ENCODE assay signal across 8 mouse cellular contexts in genomic region chr15:103308876-103309580, GRCm38 (mm10). TPM values are rescaled to one million over a fixed set of nuclear protein-coding genes. Genes with fewer than 3 reads are reported as not detected.
DNase-seq lines count a peak whose midpoint lies in the region; ATAC-seq and TF ChIP-seq lines count a peak whose summit lies in the region.
"Had no signal": no experiment of that assay in that cellular context is flagged by ENCODE, and none has a peak within 500 bp of the region (broad histone marks: within the 10 kb centered on the region; RNA-seq: fewer than 3 reads in every experiment).

No protein-coding gene starts in this region.

- no peak for DNase-seq in kidney, postnatal 0 days (ENCODE audit: low spot score)
- no peak for DNase-seq in kidney, adult 2 months
- no peak for DNase-seq in left cerebral cortex, adult 18-20 months (ENCODE audit: low spot score in 2 of 2)
- DNase-seq in MN1 (ENCODE audit: low spot score): no peak

- peak overlapping the region; percentile 6; the same call in 1 of the 2 replicates for H3K4me2 ChIP-seq in kidney, postnatal 0 days (ENCODE audit: low read length)
- peak overlapping the region; percentile 4; the same call in 1 of the 2 replicates for H3K4me2 ChIP-seq in embryonic facial prominence, embryonic 15.5 days (replicated peaks)
- H3K4me2 ChIP-seq in intestine, embryonic 16.5 days (ENCODE audit: low read depth, low read length): peak overlapping the region; percentile 42
- H3K4me2 ChIP-seq in neural tube, embryonic 12.5 days (replicated peaks): peak overlapping the region; percentile 30

- no peaks in the 10 kb centered on the region for H3K9me3 ChIP-seq in kidney, postnatal 0 days (replicated peaks; ENCODE audit: low read length)
- no peaks in the 10 kb centered on the region for H3K9me3 ChIP-seq in embryonic facial prominence, embryonic 15.5 days (replicated peaks)
- H3K9me3 ChIP-seq in intestine, embryonic 16.5 days (ENCODE audit: control insufficient read depth, low read length): no peaks in the 10 kb centered on the region
- no peaks in the 10 kb centered on the region for H3K9me3 ChIP-seq in neural tube, embryonic 12.5 days

- TF ChIP-seq CTCF in kidney, postnatal 0 days (IDR thresholded peaks at IDR 0.05; ENCODE audit: low read depth): no peak
- no peak for TF ChIP-seq CTCF in kidney, adult 2 months (conservative IDR thresholded peaks at IDR 0.05; ENCODE audit: insufficient read depth, insufficient read length, low read depth, low read length)

- TF ChIP-seq POLR2A in kidney, adult 2 months (IDR thresholded peaks at IDR 0.05; ENCODE audit: low read depth, low read length): no peak

- H3K4me1 ChIP-seq in kidney, postnatal 0 days (replicated peaks; ENCODE audit: insufficient read depth, low read length): peaks cover 13% of the 10 kb centered on the region
- H3K4me1 ChIP-seq in kidney, adult 2 months (ENCODE audit: control insufficient read depth, insufficient read depth, low read length): peaks cover 28% of the 10 kb centered on the region
- H3K4me1 ChIP-seq in embryonic facial prominence, embryonic 15.5 days: peaks cover 35% of the 10 kb centered on the region
- H3K4me1 ChIP-seq in intestine, embryonic 16.5 days (ENCODE audit: control insufficient read depth, insufficient read depth, low read length): peaks cover 38% of the 10 kb centered on the region
- peaks cover 38% of the 10 kb centered on the region for H3K4me1 ChIP-seq in neural tube, embryonic 12.5 days

- H3K36me3 ChIP-seq in kidney, postnatal 0 days (ENCODE audit: insufficient read depth, low read length): no peaks in the 10 kb centered on the region
- no peaks in the 10 kb centered on the region for H3K36me3 ChIP-seq in kidney, adult 2 months (ENCODE audit: control insufficient read depth, insufficient read depth, low read length)
- H3K36me3 ChIP-seq in embryonic facial prominence, embryonic 15.5 days: no peaks in the 10 kb centered on the region
- H3K36me3 ChIP-seq in intestine, embryonic 16.5 days (ENCODE audit: control insufficient read depth, insufficient read depth, low read length): no peaks in the 10 kb centered on the region
- no peaks in the 10 kb centered on the region for H3K36me3 ChIP-seq in neural tube, embryonic 12.5 days

- no peaks in the 10 kb centered on the region for H3K27me3 ChIP-seq in kidney, postnatal 0 days (ENCODE audit: insufficient read depth, low read length)
- H3K27me3 ChIP-seq in kidney, adult 2 months (replicated peaks; ENCODE audit: control insufficient read depth, insufficient read depth, low read length): no peaks in the 10 kb centered on the region
- 0 out of 2 replicates have a peak, but pooled peaks cover 6% of the 10 kb centered on the region for H3K27me3 ChIP-seq in embryonic facial prominence, embryonic 15.5 days
- no peaks in the 10 kb centered on the region for H3K27me3 ChIP-seq in intestine, embryonic 16.5 days (replicated peaks; ENCODE audit: control insufficient read depth, insufficient read depth, low read length)
- peaks cover 3% of the 10 kb centered on the region; the same call in 1 of the 2 replicates for H3K27me3 ChIP-seq in neural tube, embryonic 12.5 days (replicated peaks)

- no peak for ATAC-seq in kidney, postnatal 0 days (replicated peaks; ENCODE audit: low FRiP score, low read depth)
- ATAC-seq in embryonic facial prominence, embryonic 15.5 days (ENCODE audit: insufficient number of reproducible peaks, low FRiP score, low TSS enrichment, low read depth): no peak
- no peak for ATAC-seq in intestine, embryonic 16.5 days
- no peak for ATAC-seq in neural tube, embryonic 12.5 days (ENCODE audit: low FRiP score, low read depth)
- ATAC-seq: inflammation-experienced regulatory T-cells, adult 6 months had no signal

- no peak overlapping the region for H3K4me3 ChIP-seq in kidney, postnatal 0 days (replicated peaks; ENCODE audit: low read depth, low read length)
- H3K4me3 ChIP-seq in kidney, adult 2 months (ENCODE audit: insufficient read depth, low read depth, low read length): no peak overlapping the region
- no peak overlapping the region for H3K4me3 ChIP-seq in embryonic facial prominence, embryonic 15.5 days (replicated peaks)
- 0 out of 2 replicates have a peak overlapping the region, but pooled peaks have one; percentile 6 for H3K4me3 ChIP-seq in intestine, embryonic 16.5 days (ENCODE audit: low read length)
- H3K4me3 ChIP-seq in neural tube, embryonic 12.5 days: no peak overlapping the region

- H3K27ac ChIP-seq in kidney, postnatal 0 days: no peak overlapping the region
- no peak overlapping the region for H3K27ac ChIP-seq in kidney, adult 2 months (ENCODE audit: insufficient read depth, low read depth, low read length)
- H3K27ac ChIP-seq in embryonic facial prominence, embryonic 15.5 days (replicated peaks): no peak overlapping the region
- no peak overlapping the region for H3K27ac ChIP-seq in intestine, embryonic 16.5 days (ENCODE audit: low read length)
- H3K27ac ChIP-seq in neural tube, embryonic 12.5 days: no peak overlapping the region

- H3K9ac ChIP-seq in kidney, postnatal 0 days (ENCODE audit: low read depth, low read length): no peak overlapping the region
- H3K9ac ChIP-seq in embryonic facial prominence, embryonic 15.5 days: no peak overlapping the region; the same call in 1 of the 2 replicates
- H3K9ac ChIP-seq in intestine, embryonic 16.5 days (ENCODE audit: low read depth, low read length): peak overlapping the region; percentile 44
- H3K9ac ChIP-seq in neural tube, embryonic 12.5 days: peak overlapping the region; percentile 40; the same call in 1 of the 2 replicates

- 51% methylated on average over 26 of the region's 26 CpGs for WGBS in kidney, postnatal 0 days
- WGBS in kidney, adult 2 months: 74% methylated on average over 26 of the region's 26 CpGs
- 60% methylated on average over 26 of the region's 26 CpGs for WGBS in embryonic facial prominence, embryonic 15.5 days
- WGBS in intestine, embryonic 16.5 days: 68% methylated on average over 26 of the region's 26 CpGs
- WGBS in neural tube, embryonic 12.5 days: 68% methylated on average over 26 of the region's 26 CpGs

RNA-seq across cellular contexts. Expression of gene Gpr84, which starts 1.4 kb away (rescaled TPM):
- 0.47 and 0.65 TPM in 2 replicates for polyA plus RNA-seq in kidney, postnatal 0 days (2015; fragmentation: Nextera tagmentation; extraction: Ambion mirVana)
- 0.13 TPM in 1 of 2 replicates, not detected in the other for polyA plus RNA-seq in kidney, adult 2 months (2012; rRNA removed)
- 0.50 and 0.73 TPM in 2 replicates for polyA plus RNA-seq in embryonic facial prominence, embryonic 15.5 days (2015; fragmentation: Nextera tagmentation; extraction: Ambion mirVana)
- 0.09 and 0.20 TPM in 2 replicates for polyA plus RNA-seq in intestine, embryonic 16.5 days (2015; fragmentation: Nextera tagmentation; extraction: Ambion mirVana)
- 0.25 and 0.29 TPM in 2 replicates for polyA plus RNA-seq in neural tube, embryonic 12.5 days (2016; fragmentation: Nextera tagmentation; extraction: Ambion mirVana)
- total RNA-seq in left cerebral cortex, adult 18-20 months (2021): 1 to 10 TPM in 1 of 2 experiments, under 1 TPM in 1; 0.42 to 1.0 TPM
- polyA plus RNA-seq: inflammation-experienced regulatory T-cells, adult 6 months had no signal

RNA-seq across cellular contexts. Expression of gene Zfp385a, which starts 30.9 kb away (rescaled TPM):
- polyA plus RNA-seq in kidney, postnatal 0 days (2015; fragmentation: Nextera tagmentation; extraction: Ambion mirVana): 11.3 and 11.8 TPM in 2 replicates
- polyA plus RNA-seq in kidney, adult 2 months (2012; rRNA removed): 5.2 and 6.1 TPM in 2 replicates
- 16.1 and 18.9 TPM in 2 replicates for polyA plus RNA-seq in embryonic facial prominence, embryonic 15.5 days (2015; fragmentation: Nextera tagmentation; extraction: Ambion mirVana)
- 3.6 and 4.1 TPM in 2 replicates for polyA plus RNA-seq in intestine, embryonic 16.5 days (2015; fragmentation: Nextera tagmentation; extraction: Ambion mirVana)
- 20.2 and 20.9 TPM in 2 replicates for polyA plus RNA-seq in neural tube, embryonic 12.5 days (2016; fragmentation: Nextera tagmentation; extraction: Ambion mirVana)
- 10 to 100 TPM; 72.0 to 79.3 TPM for total RNA-seq in left cerebral cortex, adult 18-20 months (2021)
- polyA plus RNA-seq: inflammation-experienced regulatory T-cells, adult 6 months had no signal

RNA-seq across cellular contexts. Expression of gene Copz1, which starts 36.5 kb away (rescaled TPM):
- 237 and 263 TPM in 2 replicates for polyA plus RNA-seq in kidney, postnatal 0 days (2015; fragmentation: Nextera tagmentation; extraction: Ambion mirVana)
- polyA plus RNA-seq in kidney, adult 2 months (2012; rRNA removed): 138 TPM in 2 replicates
- 264 and 279 TPM in 2 replicates for polyA plus RNA-seq in embryonic facial prominence, embryonic 15.5 days (2015; fragmentation: Nextera tagmentation; extraction: Ambion mirVana)
- 297 and 298 TPM in 2 replicates for polyA plus RNA-seq in intestine, embryonic 16.5 days (2015; fragmentation: Nextera tagmentation; extraction: Ambion mirVana)
- polyA plus RNA-seq in neural tube, embryonic 12.5 days (2016; fragmentation: Nextera tagmentation; extraction: Ambion mirVana): 231 and 243 TPM in 2 replicates
- total RNA-seq in left cerebral cortex, adult 18-20 months (2021): 10 to 100 TPM; 93.5 to 97.5 TPM

RNA-seq across cellular contexts. Expression of gene Nfe2, which starts 50.8 kb away (rescaled TPM):
- polyA plus RNA-seq in kidney, postnatal 0 days (2015; fragmentation: Nextera tagmentation; extraction: Ambion mirVana): 1.9 and 2.8 TPM in 2 replicates
- polyA plus RNA-seq in kidney, adult 2 months (2012; rRNA removed): 0.58 and 1.0 TPM in 2 replicates
- 2.0 and 2.3 TPM in 2 replicates for polyA plus RNA-seq in embryonic facial prominence, embryonic 15.5 days (2015; fragmentation: Nextera tagmentation; extraction: Ambion mirVana)
- 3.4 and 5.2 TPM in 2 replicates for polyA plus RNA-seq in intestine, embryonic 16.5 days (2015; fragmentation: Nextera tagmentation; extraction: Ambion mirVana)
- polyA plus RNA-seq in neural tube, embryonic 12.5 days (2016; fragmentation: Nextera tagmentation; extraction: Ambion mirVana): 3.2 and 4.3 TPM in 2 replicates
- total RNA-seq in left cerebral cortex, adult 18-20 months (2021): under 1 TPM in 1 of 2 experiments, not detected in 1; 0.40 TPM

RNA-seq across cellular contexts. Expression of gene Itga5, which starts 57.5 kb away (rescaled TPM):
- polyA plus RNA-seq in kidney, postnatal 0 days (2015; fragmentation: Nextera tagmentation; extraction: Ambion mirVana): 19.4 and 22.0 TPM in 2 replicates
- polyA plus RNA-seq in kidney, adult 2 months (2012; rRNA removed): 9.3 and 9.7 TPM in 2 replicates
- polyA plus RNA-seq in embryonic facial prominence, embryonic 15.5 days (2015; fragmentation: Nextera tagmentation; extraction: Ambion mirVana): 51.2 and 52.2 TPM in 2 replicates
- polyA plus RNA-seq in intestine, embryonic 16.5 days (2015; fragmentation: Nextera tagmentation; extraction: Ambion mirVana): 40.3 and 43.0 TPM in 2 replicates
- polyA plus RNA-seq in neural tube, embryonic 12.5 days (2016; fragmentation: Nextera tagmentation; extraction: Ambion mirVana): 19.1 and 19.9 TPM in 2 replicates
- total RNA-seq in left cerebral cortex, adult 18-20 months (2021): 1 to 10 TPM; 2.6 to 3.9 TPM

Comparison
In these comparisons a context has a peak if more than half of its experiments do, and no peak if none do; other contexts are left out.
1. H3K9ac ChIP-seq: peak in intestine, embryonic 16.5 days (single experiment) and neural tube, embryonic 12.5 days (single experiment); none in kidney, postnatal 0 days (single experiment) and embryonic facial prominence, embryonic 15.5 days (single experiment).
2. Peak in every context shown above with its lines, with median percentiles within 50 percentile points of each other: H3K4me2 ChIP-seq.